In the genomic region with DNA sequence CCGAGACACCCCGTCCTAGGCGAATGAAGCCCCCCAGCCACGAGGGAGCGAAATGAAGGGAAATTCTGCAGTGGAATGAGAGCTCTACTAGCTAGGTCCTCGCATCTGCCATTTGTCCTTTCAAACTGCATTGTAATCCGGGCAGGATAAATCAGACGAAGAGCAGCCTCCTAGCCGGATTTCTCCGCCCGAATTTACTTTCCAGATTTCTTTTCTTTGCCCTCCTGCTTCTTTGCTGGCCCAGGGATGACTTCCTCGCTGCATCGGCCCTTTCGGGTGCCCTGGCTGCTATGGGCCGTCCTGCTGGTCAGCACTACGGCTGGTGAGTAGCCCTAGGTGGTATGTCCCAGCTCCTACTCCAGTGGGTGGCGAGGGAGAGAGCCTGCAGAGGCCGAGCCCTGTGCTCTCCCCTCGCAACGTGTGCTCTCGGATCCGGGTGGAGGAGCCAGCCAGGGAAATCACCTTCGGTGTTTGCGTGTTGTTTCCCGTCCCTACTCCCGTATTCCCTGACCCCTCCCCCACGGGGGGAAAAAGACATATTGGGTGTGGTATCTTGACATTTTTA, we compare ENCODE assay signal across 8 mouse cellular contexts. TPM values are rescaled to one million over a fixed set of nuclear protein-coding genes. Genes with fewer than 3 reads are reported as not detected.
DNase-seq lines count a peak whose midpoint lies in the region; ATAC-seq and TF ChIP-seq lines count a peak whose summit lies in the region.

No protein-coding gene starts in this region.

- H3K27ac ChIP-seq in embryonic facial prominence, embryonic 13.5 days: peak overlapping the region; percentile 98
- peak overlapping the region; percentile 99 for H3K27ac ChIP-seq in kidney, embryonic 14.5 days (ENCODE audit: low read depth, low read length)
- H3K27ac ChIP-seq in midbrain, postnatal 0 days (ENCODE audit: low read depth, low read length): peak overlapping the region; percentile 98

- H3K9me3 ChIP-seq in embryonic facial prominence, embryonic 13.5 days: no peaks in the 10 kb centered on the region
- H3K9me3 ChIP-seq in kidney, embryonic 14.5 days (ENCODE audit: control insufficient read depth, low read length): no peaks in the 10 kb centered on the region
- H3K9me3 ChIP-seq in midbrain, postnatal 0 days (ENCODE audit: low read length): no peaks in the 10 kb centered on the region

- H3K27me3 ChIP-seq in embryonic facial prominence, embryonic 13.5 days: no peaks in the 10 kb centered on the region
- H3K27me3 ChIP-seq in kidney, embryonic 14.5 days (ENCODE audit: control insufficient read depth, insufficient read depth, low read length): no peaks in the 10 kb centered on the region
- H3K27me3 ChIP-seq in midbrain, postnatal 0 days (ENCODE audit: insufficient read depth, low read length): no peaks in the 10 kb centered on the region
- H3K27me3 ChIP-seq in splenic B cell, adult 2 months (ENCODE audit: control insufficient read depth, insufficient read depth, low read length, poor library complexity, severe bottlenecking): peaks cover 4% of the 10 kb centered on the region; the same call in 1 of the 2 replicates

- H3K9ac ChIP-seq in embryonic facial prominence, embryonic 13.5 days: peak overlapping the region; percentile 97
- H3K9ac ChIP-seq in kidney, embryonic 14.5 days (ENCODE audit: low read depth, low read length): peak overlapping the region; percentile 93
- peak overlapping the region; percentile 94 for H3K9ac ChIP-seq in midbrain, postnatal 0 days (replicated peaks; ENCODE audit: low read length, poor library complexity, severe bottlenecking)

- peak overlapping the region; percentile 71 for H3K4me2 ChIP-seq in embryonic facial prominence, embryonic 13.5 days
- peak overlapping the region; percentile 84 for H3K4me2 ChIP-seq in kidney, embryonic 14.5 days (replicated peaks; ENCODE audit: low read depth, low read length)
- peak overlapping the region; percentile 73 for H3K4me2 ChIP-seq in midbrain, postnatal 0 days (ENCODE audit: low read depth, low read length, poor library complexity, severe bottlenecking)

- under 1% methylated on average over 27 of the region's 27 CpGs for WGBS in embryonic facial prominence, embryonic 13.5 days
- under 1% methylated on average over 27 of the region's 27 CpGs for WGBS in kidney, embryonic 14.5 days
- under 1% methylated on average over 27 of the region's 27 CpGs for WGBS in midbrain, postnatal 0 days

- DNase-seq in layer of hippocampus, adult 11-12 months (ENCODE audit: low spot score): peak; percentile 23
- no peak for DNase-seq in layer of hippocampus, adult 9-10 months (ENCODE audit: low spot score)
- DNase-seq in heart, adult 8-10 months (ENCODE audit: low spot score): peak; percentile 55
- peak; percentile 36 for DNase-seq in liver
- DNase-seq in midbrain, postnatal 0 days (ENCODE audit: low spot score): peak; percentile 35
- peak; percentile 30 for DNase-seq in splenic B cell, adult 2 months (ENCODE audit: low read depth, low spot score)

- H3K36me3 ChIP-seq in embryonic facial prominence, embryonic 13.5 days: peaks cover 8% of the 10 kb centered on the region; the same call in 1 of the 2 replicates
- no peaks in the 10 kb centered on the region for H3K36me3 ChIP-seq in kidney, embryonic 14.5 days (ENCODE audit: control insufficient read depth, insufficient read depth, low read length)
- H3K36me3 ChIP-seq in midbrain, postnatal 0 days (ENCODE audit: insufficient read depth, low read length): no peaks in the 10 kb centered on the region
- H3K36me3 ChIP-seq in splenic B cell, adult 2 months (ENCODE audit: control insufficient read depth, insufficient read depth, low read length, poor library complexity, severe bottlenecking): no peaks in the 10 kb centered on the region

- ATAC-seq in embryonic facial prominence, embryonic 13.5 days (ENCODE audit: insufficient number of reproducible peaks, insufficient read depth, low FRiP score, low TSS enrichment, low read depth): no peak
- peak; percentile 54; the same call in 1 of the 2 replicates for ATAC-seq in kidney, embryonic 14.5 days (ENCODE audit: low FRiP score, low TSS enrichment)
- no peak for ATAC-seq in midbrain, postnatal 0 days (ENCODE audit: low FRiP score)

- peaks cover 12% of the 10 kb centered on the region for H3K4me1 ChIP-seq in embryonic facial prominence, embryonic 13.5 days
- peaks cover 10% of the 10 kb centered on the region; the same call in 1 of the 2 replicates for H3K4me1 ChIP-seq in kidney, embryonic 14.5 days (ENCODE audit: control insufficient read depth, insufficient read depth, low read length)
- H3K4me1 ChIP-seq in midbrain, postnatal 0 days (ENCODE audit: insufficient read depth, low read length): peaks cover 14% of the 10 kb centered on the region; the same call in 1 of the 2 replicates

- TF ChIP-seq CTCF in midbrain, postnatal 0 days (IDR thresholded peaks at IDR 0.05): peak; percentile 22; the same call in 1 of the 2 replicates

- H3K4me3 ChIP-seq in embryonic facial prominence, embryonic 13.5 days: peak overlapping the region; percentile 96
- H3K4me3 ChIP-seq in kidney, embryonic 14.5 days (ENCODE audit: low read length): peak overlapping the region; percentile 56
- peak overlapping the region; percentile 91 for H3K4me3 ChIP-seq in midbrain, postnatal 0 days (ENCODE audit: low read depth, low read length)

RNA-seq across cellular contexts. Expression of gene Bmpr2, which starts 1.3 kb away (rescaled TPM):
- 10.5 and 12.0 TPM in 2 replicates for polyA plus RNA-seq in embryonic facial prominence, embryonic 13.5 days (2015; fragmentation: Nextera tagmentation; extraction: Ambion mirVana)
- 10 to 100 TPM; 43.4 to 47.8 (median 46.4) TPM for total RNA-seq in heart, adult 8-10 months (2022)
- 13.6 and 14.2 TPM in 2 replicates for polyA plus RNA-seq in kidney, embryonic 14.5 days (2014; fragmentation: Nextera tagmentation; extraction: Ambion mirVana)
- total RNA-seq in midbrain, postnatal 0 days (2014; rRNA removed): 65.2 and 83.9 TPM in 2 replicates
- 6.9 and 8.8 TPM in 2 replicates for polyA plus RNA-seq in midbrain, postnatal 0 days (2015; fragmentation: Nextera tagmentation; extraction: Ambion mirVana)
